Mouse (Mus musculus) right cerebral cortex, adult 2 months (tissue): ENCODE data around the gene Prkd2.

Experiments used
- DNase-seq, 2 experiments: peaks; one replicate each; pipeline ENCODE4 v3.0.0; 2021 to 2022; ENCODE audit warnings: low spot score in 2 of 2

The Prkd2 gene

DNA sequence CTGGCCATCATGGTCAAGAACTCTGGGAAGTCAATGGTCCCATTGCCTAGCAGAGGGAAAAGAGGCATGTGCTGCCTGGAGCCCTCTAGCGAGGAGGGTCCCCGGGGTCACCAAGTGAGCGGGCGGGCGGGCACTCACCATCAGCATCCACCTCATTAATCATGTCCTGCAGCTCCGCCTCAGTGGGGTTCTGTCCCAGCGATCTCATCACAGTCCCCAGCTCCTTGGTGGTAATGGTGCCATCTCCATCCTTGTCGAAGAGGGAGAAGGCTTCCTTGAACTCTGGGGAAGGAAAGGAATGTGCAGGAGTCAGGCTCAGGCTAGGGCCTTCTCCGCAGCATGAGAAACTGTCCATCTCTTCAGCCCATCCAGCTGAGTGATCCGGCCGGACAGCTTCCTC, 74.7 kb downstream of the Prkd2 start:
- DNase-seq: no peak

DNA sequence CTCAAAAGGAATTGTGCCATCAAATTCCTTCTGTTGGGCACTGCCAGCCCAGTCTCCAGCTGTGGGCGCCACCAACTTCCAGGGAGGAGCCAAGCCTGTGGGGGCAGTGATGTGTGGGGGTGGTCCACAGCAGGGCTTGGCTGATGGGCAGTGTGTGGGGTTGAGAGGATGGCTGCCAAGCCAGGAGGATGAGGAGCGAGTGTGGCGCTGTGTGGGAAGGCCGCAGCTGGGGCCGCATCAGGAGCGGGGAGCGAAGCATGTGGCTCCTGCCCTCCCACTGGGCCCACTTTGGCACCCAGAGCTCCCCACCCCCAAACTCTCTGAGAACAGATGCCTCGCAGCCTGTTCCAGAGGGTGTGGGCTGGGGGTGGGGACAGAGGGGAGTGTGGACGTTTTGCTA, 75.3 kb downstream of the Prkd2 start:
- DNase-seq: peak; percentile 80 to 82

DNA sequence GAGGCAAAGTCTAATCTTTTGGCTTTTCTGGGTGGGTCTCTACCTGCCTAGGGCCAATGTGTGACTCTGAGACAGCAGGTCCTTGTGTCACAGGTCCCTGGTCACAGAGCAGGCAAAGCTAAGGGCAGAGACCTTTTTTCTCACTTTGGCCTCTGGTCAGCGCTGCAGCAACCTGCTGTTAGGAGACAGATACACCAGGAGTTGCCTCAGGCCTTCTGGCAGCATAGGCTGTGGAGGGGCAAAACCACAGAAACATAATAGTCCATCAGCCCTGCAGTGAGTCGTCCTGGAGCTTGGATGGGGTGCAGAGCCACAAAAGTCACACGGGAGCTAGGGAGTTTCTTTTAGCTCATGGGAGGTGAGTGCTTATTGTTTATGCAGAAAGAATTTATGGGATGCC, 76.0 kb downstream of the Prkd2 start:
- DNase-seq: no peak

DNA sequence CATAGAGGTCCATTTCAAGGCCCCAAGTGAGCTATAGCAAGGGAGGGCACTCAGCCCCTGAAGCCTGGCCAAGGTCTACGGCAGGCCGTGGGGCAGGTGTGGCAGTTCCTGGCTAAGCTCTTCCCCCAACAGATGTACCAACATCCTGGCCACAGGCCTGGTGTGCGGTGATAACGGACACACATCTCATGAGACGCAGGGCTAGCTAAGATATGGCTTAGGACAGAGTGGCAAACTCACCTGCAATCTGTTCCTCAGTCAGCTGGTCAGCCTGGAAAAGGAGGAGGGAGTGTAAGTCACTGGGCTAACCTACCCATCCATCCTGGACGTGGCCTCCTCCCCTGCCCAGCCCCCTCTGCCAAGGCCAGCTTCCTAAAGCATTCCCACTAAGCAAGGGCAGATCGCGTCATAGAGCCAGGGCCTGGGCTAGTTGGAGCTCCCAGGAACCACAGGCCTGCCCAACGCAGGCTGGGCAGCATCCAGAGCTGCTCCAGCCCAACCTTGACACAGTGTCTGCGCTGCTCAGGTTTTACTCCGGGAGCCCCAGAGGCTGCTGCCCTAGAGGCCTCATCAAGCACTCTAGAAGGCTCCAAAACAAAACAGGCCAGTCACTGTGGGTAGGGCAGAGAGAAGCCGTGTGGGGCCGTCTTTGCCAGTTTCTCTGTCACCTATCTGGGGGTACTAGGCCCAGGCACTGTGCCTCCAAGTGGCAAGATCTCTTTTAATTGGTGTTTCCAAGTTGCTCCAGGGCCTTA, 76.9 kb downstream of the Prkd2 start:
- DNase-seq: no peak
